Mouse (Mus musculus) megakaryocyte, embryonic 14.5 days (primary cell): ENCODE results near the gene Phkg2.

ENCODE experiments used
- FLI1 ChIP-seq: IDR thresholded peaks from 2 replicates; pipeline ENCODE4 v1.6.1; 2012; ENCODE audit warnings: low read length, inconsistent platforms, mixed read lengths
- GATA1 ChIP-seq: IDR thresholded peaks from 3 replicates; pipeline ENCODE4 v1.6.1; 2012; ENCODE audit warnings: mixed read lengths, low read length, inconsistent platforms, borderline replicate concordance

DNA sequence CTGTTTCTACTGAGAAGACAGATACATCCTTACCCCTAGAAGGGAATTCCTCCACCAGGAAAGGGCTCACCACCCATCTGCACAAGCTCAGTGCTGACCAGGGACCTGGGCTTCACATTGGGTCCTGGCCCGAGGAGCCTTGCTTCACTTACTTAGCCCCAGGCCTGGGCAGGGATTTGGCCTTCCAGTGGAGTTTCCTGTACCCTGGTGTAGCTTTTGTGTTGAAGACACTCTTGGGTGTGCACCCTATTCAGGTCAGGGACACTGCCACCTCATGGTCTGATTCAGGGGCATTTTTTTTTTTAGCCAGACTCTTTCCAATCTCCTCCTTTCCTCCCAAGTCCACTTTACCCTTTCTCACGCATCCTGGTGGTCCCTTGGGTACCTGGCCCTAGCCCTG is 29.8 kb downstream of the Phkg2 start:
- TF ChIP-seq GATA1 = no peak
- no peak for TF ChIP-seq FLI1
